Mouse (Mus musculus) thymus, adult 2 months (tissue): ENCODE measurements around the gene Pik3r5.

Experiments used
- CTCF ChIP-seq: fragments of 200-500 bp; IDR thresholded peaks from 2 replicates; pipeline ENCODE4 v1.5.1; 2012; ENCODE audit warnings: mild to moderate bottlenecking, control low read depth, low read length, moderate library complexity, borderline replicate concordance; ENCODE audit not compliant: control insufficient read depth, poor library complexity, insufficient read depth; ENCODE audit errors: extremely low read depth
- POLR2A ChIP-seq: fragments of 200-500 bp; IDR thresholded peaks from 2 replicates; pipeline ENCODE4 v1.6.1; 2012; ENCODE audit warnings: mild to moderate bottlenecking, low read length, control low read depth, moderate library complexity; ENCODE audit not compliant: control insufficient read depth, poor library complexity, insufficient read depth; ENCODE audit errors: extremely low read depth

DNA sequence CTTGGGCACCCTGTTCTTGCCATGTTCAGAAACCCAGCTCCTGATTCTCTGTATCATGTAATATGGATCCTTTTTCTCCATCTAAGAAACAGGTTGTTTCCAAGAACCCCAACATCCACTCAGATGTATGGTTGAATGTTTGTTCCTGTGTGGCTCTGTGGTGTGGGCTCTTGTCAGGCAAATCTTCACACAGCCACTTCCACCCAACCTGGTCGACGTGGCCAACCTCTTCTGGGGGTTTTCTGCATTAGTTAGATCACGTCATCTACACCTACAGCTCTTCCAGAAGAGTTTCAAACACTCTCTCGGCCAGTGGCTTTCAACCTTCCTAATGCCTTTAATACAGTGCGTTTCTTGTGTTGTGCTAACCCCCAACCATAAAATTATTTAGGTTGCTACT, 4.5 kb downstream of the Pik3r5 start:
- TF ChIP-seq POLR2A (no peak), CTCF (no peak)
